In the genomic region with DNA sequence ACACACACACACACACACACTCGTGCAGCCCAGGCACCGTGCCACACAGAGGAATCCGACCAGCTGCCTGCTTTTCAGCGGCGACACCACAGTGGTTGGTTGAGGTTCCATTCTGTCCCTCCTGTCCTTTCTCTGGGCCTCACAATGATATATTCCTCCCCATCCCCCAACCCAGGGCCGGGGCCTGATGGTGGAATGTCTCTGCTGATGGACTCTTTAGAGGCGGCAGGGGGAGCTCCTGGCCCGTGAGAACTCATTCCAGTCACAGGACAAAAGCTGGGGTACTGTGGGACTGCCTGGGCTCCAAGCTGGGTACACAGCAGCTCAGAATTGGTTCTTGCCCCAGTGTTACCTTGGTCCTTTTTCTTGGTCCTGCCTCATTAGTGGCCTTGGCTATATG, we compare ENCODE assay signal across 8 mouse cellular contexts.
DNase-seq lines count a peak whose midpoint lies in the region; ATAC-seq and TF ChIP-seq lines count a peak whose summit lies in the region.

No protein-coding gene starts in this region.

- WGBS in forebrain, embryonic 13.5 days, result 2% methylated on average over 8 of the region's 8 CpGs
- 1% methylated on average over 8 of the region's 8 CpGs for WGBS in hindbrain, embryonic 12.5 days
- WGBS in midbrain, embryonic 11.5 days, result 3% methylated on average over 8 of the region's 8 CpGs
- WGBS in stomach, embryonic 14.5 days, result 7% methylated on average over 8 of the region's 8 CpGs

- no peaks in the 10 kb centered on the region for H3K9me3 ChIP-seq in forebrain, embryonic 13.5 days (replicated peaks)
- H3K9me3 ChIP-seq in hindbrain, embryonic 12.5 days (replicated peaks), result no peaks in the 10 kb centered on the region
- no peaks in the 10 kb centered on the region for H3K9me3 ChIP-seq in midbrain, embryonic 11.5 days (ENCODE audit: control insufficient read depth, low read length)
- H3K9me3 ChIP-seq in stomach, embryonic 14.5 days (ENCODE audit: control insufficient read depth, low read depth, low read length), result no peaks in the 10 kb centered on the region

- peak; percentile 86 for ATAC-seq in forebrain, embryonic 13.5 days
- peak; percentile 78 for ATAC-seq in hindbrain, embryonic 12.5 days (ENCODE audit: low FRiP score)
- peak; percentile 81 for ATAC-seq in midbrain, embryonic 11.5 days (ENCODE audit: low FRiP score)
- peak; percentile 60; the same call in 1 of the 2 replicates for ATAC-seq in stomach, embryonic 14.5 days (ENCODE audit: insufficient number of reproducible peaks, insufficient read depth, low FRiP score, low read depth)

- no peaks in the 10 kb centered on the region for H3K36me3 ChIP-seq in forebrain, embryonic 13.5 days (ENCODE audit: poor library complexity, severe bottlenecking)
- H3K36me3 ChIP-seq in hindbrain, embryonic 12.5 days, result no peaks in the 10 kb centered on the region
- H3K36me3 ChIP-seq in midbrain, embryonic 11.5 days (ENCODE audit: control insufficient read depth, insufficient read depth, low read length), result no peaks in the 10 kb centered on the region
- H3K36me3 ChIP-seq in stomach, embryonic 14.5 days (ENCODE audit: control insufficient read depth, insufficient read depth, low read length), result no peaks in the 10 kb centered on the region

- no peak overlapping the region for H3K4me3 ChIP-seq in left cerebral cortex, adult 2 months
- H3K4me3 ChIP-seq in bone marrow macrophage, adult 2 months (ENCODE audit: insufficient read depth, low read length), result no peak overlapping the region
- no peak overlapping the region for H3K4me3 ChIP-seq in forebrain, embryonic 13.5 days
- no peak overlapping the region for H3K4me3 ChIP-seq in hindbrain, embryonic 12.5 days
- H3K4me3 ChIP-seq in midbrain, embryonic 11.5 days (ENCODE audit: low read depth, low read length), result no peak overlapping the region
- H3K4me3 ChIP-seq in stomach, embryonic 14.5 days (ENCODE audit: low read depth, low read length), result no peak overlapping the region

- H3K4me1 ChIP-seq in bone marrow macrophage, adult 2 months (ENCODE audit: control insufficient read depth, insufficient read depth, low read length), result no peaks in the 10 kb centered on the region; the same call in 1 of the 2 replicates
- H3K4me1 ChIP-seq in forebrain, embryonic 13.5 days, result peaks cover 58% of the 10 kb centered on the region
- H3K4me1 ChIP-seq in hindbrain, embryonic 12.5 days, result peaks cover 64% of the 10 kb centered on the region
- peaks cover 65% of the 10 kb centered on the region for H3K4me1 ChIP-seq in midbrain, embryonic 11.5 days (ENCODE audit: control insufficient read depth, insufficient read depth, low read length)
- H3K4me1 ChIP-seq in stomach, embryonic 14.5 days (ENCODE audit: control insufficient read depth, insufficient read depth, low read length), result no peaks in the 10 kb centered on the region

- H3K27ac ChIP-seq in left cerebral cortex, adult 2 months, result no peak overlapping the region
- no peak overlapping the region for H3K27ac ChIP-seq in bone marrow macrophage, adult 2 months (ENCODE audit: insufficient read depth, low read depth, low read length)
- H3K27ac ChIP-seq in forebrain, embryonic 13.5 days, result peak overlapping the region; percentile 76
- peak overlapping the region; percentile 77 for H3K27ac ChIP-seq in hindbrain, embryonic 12.5 days
- H3K27ac ChIP-seq in midbrain, embryonic 11.5 days (ENCODE audit: low read depth, low read length), result peak overlapping the region; percentile 49
- H3K27ac ChIP-seq in stomach, embryonic 14.5 days (ENCODE audit: low read length), result no peak overlapping the region

- TF ChIP-seq POLR2A in bone marrow macrophage, adult 2 months (IDR thresholded peaks at IDR 0.05; ENCODE audit: borderline replicate concordance, low read depth, low read length), result no peak

- TF ChIP-seq CTCF in left cerebral cortex, adult 2 months (IDR thresholded peaks at IDR 0.05), result peak; percentile 76
- peak; percentile 51; the same call in 1 of the 2 replicates for TF ChIP-seq CTCF in bone marrow macrophage, adult 2 months (IDR thresholded peaks at IDR 0.05; ENCODE audit: low read depth, low read length)

- no peak overlapping the region; the same call in 1 of the 2 replicates for H3K9ac ChIP-seq in forebrain, embryonic 13.5 days
- no peak overlapping the region for H3K9ac ChIP-seq in hindbrain, embryonic 12.5 days
- peak overlapping the region; percentile 31; the same call in 1 of the 2 replicates for H3K9ac ChIP-seq in midbrain, embryonic 11.5 days (ENCODE audit: low read length)
- no peak overlapping the region for H3K9ac ChIP-seq in stomach, embryonic 14.5 days (replicated peaks; ENCODE audit: low read depth, low read length)

- intact Hi-C loops in left cerebral cortex, adult 2 months (cut with DNase I), result loop anchor here (5.0 kb wide), 1 partner anchor 652 kb away; no protein-coding TSS in a partner anchor

- peak; percentile 61 to 68 for DNase-seq in left cerebral cortex, adult 2 months (ENCODE audit: extremely low spot score in 1 of 2, low spot score in 2 of 2)
- DNase-seq in left cerebral cortex, adult 11 months (ENCODE audit: low spot score), result no peak
- DNase-seq in layer of hippocampus, postnatal 36 days, result peak; percentile 54 to 55
- DNase-seq in midbrain, embryonic 11.5 days (ENCODE audit: low spot score, missing footprints), result peak; percentile 97

- 0 out of 2 replicates have a peak overlapping the region, but pooled peaks have one; percentile 7 for H3K4me2 ChIP-seq in forebrain, embryonic 13.5 days
- H3K4me2 ChIP-seq in hindbrain, embryonic 12.5 days (replicated peaks), result no peak overlapping the region
- no peak overlapping the region for H3K4me2 ChIP-seq in midbrain, embryonic 11.5 days
- no peak overlapping the region for H3K4me2 ChIP-seq in stomach, embryonic 14.5 days (replicated peaks; ENCODE audit: low read depth, low read length)

- H3K27me3 ChIP-seq in forebrain, embryonic 13.5 days, result peaks cover 48% of the 10 kb centered on the region
- H3K27me3 ChIP-seq in hindbrain, embryonic 12.5 days, result peaks cover 4% of the 10 kb centered on the region; the same call in 1 of the 2 replicates
- no peaks in the 10 kb centered on the region for H3K27me3 ChIP-seq in midbrain, embryonic 11.5 days (ENCODE audit: control insufficient read depth, insufficient read depth, low read length)
- no peaks in the 10 kb centered on the region for H3K27me3 ChIP-seq in stomach, embryonic 14.5 days (ENCODE audit: control insufficient read depth, insufficient read depth, low read length)

Comparison
In these comparisons a context has a peak if more than half of its experiments do, and no peak if none do; other contexts are left out.
1. H3K27ac ChIP-seq: peak in forebrain, embryonic 13.5 days (single experiment), hindbrain, embryonic 12.5 days (single experiment) and midbrain, embryonic 11.5 days (single experiment); none in left cerebral cortex, adult 2 months (single experiment), bone marrow macrophage, adult 2 months (single experiment) and stomach, embryonic 14.5 days (single experiment).
2. Peak in every context shown above with its lines, with median percentiles within 50 percentile points of each other: ATAC-seq.